Mouse (Mus musculus): ENCODE results near the gene Sppl2c. TPM values are rescaled to one million over a fixed set of nuclear protein-coding genes. Genes with fewer than 3 reads are reported as not detected.

The Sppl2c gene
- total and polyA plus RNA-seq, 3 experiments, result not detected

DNA sequence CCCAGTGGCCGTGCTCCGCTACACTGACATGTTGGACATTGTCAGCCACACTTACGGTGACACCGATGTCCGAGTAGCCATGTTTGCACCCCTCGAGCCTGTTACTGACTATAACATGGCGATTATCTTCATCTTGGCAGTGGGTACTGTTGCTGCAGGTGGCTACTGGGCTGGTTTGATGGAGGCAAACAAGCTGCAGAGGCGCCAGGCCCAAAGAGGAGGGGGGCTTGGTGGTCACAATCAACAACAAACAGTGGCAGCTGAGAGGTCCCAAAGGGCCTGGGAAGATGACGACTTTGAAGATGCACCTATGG lies 667 bp downstream of the Sppl2c start:
- Histone ChIP-seq H3K79me2 (ENCODE audit: control insufficient read depth, insufficient read depth, low read length, poor library complexity) (no peaks in the 10 kb centered on the region), H3K9ac (ENCODE audit: control insufficient read depth, low read depth, low read length, poor library complexity, severe bottlenecking) (no peak overlapping the region), H3K9me3 (replicated peaks; ENCODE audit: insufficient read depth, low read length) (no peaks in the 10 kb centered on the region), H3K4me1 (ENCODE audit: control insufficient read depth in 1 of 2, insufficient read depth in 2 of 2, low read length in 2 of 2) (no peaks in the 10 kb centered on the region), H3K27me3 (ENCODE audit: control insufficient read depth in 1 of 2, insufficient read depth in 2 of 2, low read length in 2 of 2) (peaks cover 0 to 4% of the 10 kb centered on the region in 2 experiments; a peak in 2 of 4 replicates), H3K36me3 (ENCODE audit: control insufficient read depth in 1 of 2, insufficient read depth in 2 of 2, low read length in 2 of 2) (no peaks in the 10 kb centered on the region), H3K27ac (ENCODE audit: control insufficient read depth, low read depth, low read length) (no peak overlapping the region), H3K4me3 (ENCODE audit: control insufficient read depth in 1 of 2, insufficient read depth in 1 of 2, low read depth in 2 of 2, low read length in 2 of 2) (no peak overlapping the region)
- TF ChIP-seq MXI1 (IDR thresholded peaks at IDR 0.05; ENCODE audit: low read depth, low read length) (no peak), MAZ (IDR thresholded peaks at IDR 0.05; ENCODE audit: low read depth, low read length) (no peak), ELF1 (IDR thresholded peaks at IDR 0.05; ENCODE audit: low read depth, low read length) (no peak), SIN3A (IDR thresholded peaks at IDR 0.05; ENCODE audit: low read length) (no peak), CTCF (IDR thresholded peaks at IDR 0.05 in 2 of 3, conservative IDR thresholded peaks at IDR 0.05 in 1 of 3; ENCODE audit: control insufficient read depth in 1 of 3, insufficient read depth in 1 of 3, low read depth in 2 of 3, low read length in 3 of 3, poor library complexity in 1 of 3, severe bottlenecking in 1 of 3) (no peak), TBP (IDR thresholded peaks at IDR 0.05; ENCODE audit: low read depth, low read length) (no peak), ZMIZ1 (IDR thresholded peaks at IDR 0.05; ENCODE audit: low read depth, low read length) (no peak), POLR2AphosphoS5 (IDR thresholded peaks at IDR 0.05; ENCODE audit: borderline replicate concordance, low read depth, low read length) (no peak), RCOR1 (IDR thresholded peaks at IDR 0.05; ENCODE audit: low read depth, low read length) (no peak), SMC3 (IDR thresholded peaks at IDR 0.05; ENCODE audit: low read depth, low read length) (no peak), ETS1 (IDR thresholded peaks at IDR 0.05; ENCODE audit: low read depth, low read length) (no peak), MAFK (IDR thresholded peaks at IDR 0.05; ENCODE audit: borderline replicate concordance, low read depth, low read length) (no peak), TCF12 (IDR thresholded peaks at IDR 0.05; ENCODE audit: low read depth, low read length) (no peak), UBTF (IDR thresholded peaks at IDR 0.05; ENCODE audit: borderline replicate concordance, insufficient read depth, low read depth, low read length) (no peak), E2F4 (IDR thresholded peaks at IDR 0.05; ENCODE audit: borderline replicate concordance, low read depth, low read length) (no peak), KAT2A (conservative IDR thresholded peaks at IDR 0.05; ENCODE audit: low read depth, low read length) (no peak)
- no peak for DNase-seq (ENCODE audit: low read depth, low spot score)

DNA sequence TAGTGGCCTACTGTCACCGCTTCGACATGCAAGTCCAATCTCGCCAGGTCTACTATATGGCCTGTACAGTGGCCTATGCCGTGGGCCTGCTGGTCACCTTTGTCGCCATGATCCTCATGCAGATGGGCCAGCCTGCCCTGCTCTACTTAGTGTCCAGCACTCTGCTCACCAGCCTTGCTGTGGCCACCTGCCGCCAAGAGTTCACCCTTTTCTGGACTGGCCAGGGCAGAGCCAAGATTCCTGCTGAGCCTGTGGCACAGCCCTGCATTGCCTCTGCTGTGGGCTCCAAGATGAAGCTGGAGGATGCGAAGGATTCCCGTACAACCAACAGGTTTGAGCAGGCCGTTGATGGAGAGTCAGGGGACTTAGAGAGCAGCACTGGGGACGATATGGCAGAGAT lies 1.6 kb downstream of the Sppl2c start:
- TF ChIP-seq NELFE (IDR thresholded peaks at IDR 0.05; ENCODE audit: low read depth, low read length), result no peak
- no peak for TF ChIP-seq BHLHE40 (IDR thresholded peaks at IDR 0.05; ENCODE audit: borderline replicate concordance, low read depth, low read length)
- TF ChIP-seq GATA1 (IDR thresholded peaks at IDR 0.05; ENCODE audit: low read depth, low read length), result no peak
- no peak for TF ChIP-seq TCF12 (IDR thresholded peaks at IDR 0.05; ENCODE audit: low read depth, low read length)
- TF ChIP-seq GABPA (IDR thresholded peaks at IDR 0.05; ENCODE audit: low read depth, low read length), result no peak
- TF ChIP-seq POLR2A (IDR thresholded peaks at IDR 0.05; ENCODE audit: control insufficient read depth in 1 of 2, insufficient read depth in 1 of 2, low read depth in 1 of 2, low read length in 2 of 2, poor library complexity in 1 of 2), result no peak
- TF ChIP-seq RCOR1 (IDR thresholded peaks at IDR 0.05; ENCODE audit: low read depth, low read length), result no peak
- TF ChIP-seq POLR2AphosphoS2 (IDR thresholded peaks at IDR 0.05; ENCODE audit: low read length), result no peak
- no peak for TF ChIP-seq MEF2A (IDR thresholded peaks at IDR 0.05; ENCODE audit: extremely low read depth, insufficient replicate concordance, low read depth, low read length, poor library complexity, severe bottlenecking)
- TF ChIP-seq UBTF (IDR thresholded peaks at IDR 0.05; ENCODE audit: borderline replicate concordance, insufficient read depth, low read depth, low read length), result no peak
- TF ChIP-seq KAT2A (conservative IDR thresholded peaks at IDR 0.05; ENCODE audit: low read depth, low read length), result no peak
- no peak for TF ChIP-seq RAD21 (IDR thresholded peaks at IDR 0.05; ENCODE audit: low read depth, low read length)
- no peak for TF ChIP-seq ELF1 (IDR thresholded peaks at IDR 0.05; ENCODE audit: low read depth, low read length)
- TF ChIP-seq USF2 (IDR thresholded peaks at IDR 0.05; ENCODE audit: borderline replicate concordance in 1 of 2, insufficient read depth in 1 of 2, low read depth in 1 of 2, low read length in 2 of 2), result no peak
- TF ChIP-seq ZC3H11A (IDR thresholded peaks at IDR 0.05; ENCODE audit: low read depth, low read length), result no peak
- TF ChIP-seq USF1 (IDR thresholded peaks at IDR 0.05; ENCODE audit: low read depth, low read length), result no peak
- no peak for TF ChIP-seq MAX (IDR thresholded peaks at IDR 0.05; ENCODE audit: low read length)
- TF ChIP-seq MAZ (IDR thresholded peaks at IDR 0.05; ENCODE audit: low read depth, low read length), result no peak
- no peak for TF ChIP-seq ZMIZ1 (IDR thresholded peaks at IDR 0.05; ENCODE audit: low read depth, low read length)
- no peaks in the 10 kb centered on the region for H3K4me1 ChIP-seq (ENCODE audit: control insufficient read depth in 1 of 2, insufficient read depth in 2 of 2, low read length in 2 of 2)
- no peak overlapping the region for H3K9ac ChIP-seq (ENCODE audit: control insufficient read depth, low read depth, low read length, poor library complexity, severe bottlenecking)
- H3K36me3 ChIP-seq (ENCODE audit: control insufficient read depth in 1 of 2, insufficient read depth in 2 of 2, low read length in 2 of 2), result no peaks in the 10 kb centered on the region
- H3K4me3 ChIP-seq (ENCODE audit: control insufficient read depth in 1 of 2, insufficient read depth in 1 of 2, low read depth in 2 of 2, low read length in 2 of 2), result no peak overlapping the region
- DNase-seq (ENCODE audit: low read depth, low spot score), result no peak
- no peaks in the 10 kb centered on the region for H3K79me2 ChIP-seq (ENCODE audit: control insufficient read depth, insufficient read depth, low read length, poor library complexity)
- H3K27ac ChIP-seq (ENCODE audit: control insufficient read depth, low read depth, low read length), result no peak overlapping the region
- peaks cover 0 to 6% of the 10 kb centered on the region in 2 experiments; a peak in 1 of 4 replicates for H3K27me3 ChIP-seq (ENCODE audit: control insufficient read depth in 1 of 2, insufficient read depth in 2 of 2, low read length in 2 of 2)
- H3K9me3 ChIP-seq (replicated peaks; ENCODE audit: insufficient read depth, low read length), result no peaks in the 10 kb centered on the region

Data from MEL (cell line).